10 mouse cellular contexts compared by ENCODE assay signal in genomic region chr12:21139560-21139959, GRCm38 (mm10).
DNase-seq lines count a peak whose midpoint lies in the region; ATAC-seq lines count a peak whose summit lies in the region.
"Had no signal": no experiment of that assay in that cellular context is flagged by ENCODE, and none has a peak within 500 bp of the region (broad histone marks: within the 10 kb centered on the region; RNA-seq: fewer than 3 reads in every experiment).

No protein-coding gene starts in this region.

- peak overlapping the region; percentile 26; the same call in 1 of the 2 replicates for H3K27ac ChIP-seq in hindbrain, embryonic 15.5 days (replicated peaks)
- H3K27ac ChIP-seq in hindbrain, embryonic 12.5 days: no peak overlapping the region
- 0 out of 2 replicates have a peak overlapping the region, but pooled peaks have one; percentile 4 for H3K27ac ChIP-seq in midbrain, embryonic 14.5 days (replicated peaks; ENCODE audit: low read depth, low read length)
- no peak overlapping the region for H3K27ac ChIP-seq in midbrain, embryonic 13.5 days
- peak overlapping the region; percentile 52; the same call in 1 of the 2 replicates for H3K27ac ChIP-seq in neural tube, embryonic 15.5 days (replicated peaks)
- H3K27ac ChIP-seq in limb, embryonic 10.5 days: no peak overlapping the region
- H3K27ac ChIP-seq: embryonic facial prominence, embryonic 15.5 days; lung, embryonic 15.5 days had no signal

- H3K4me2 ChIP-seq in hindbrain, embryonic 15.5 days: no peak overlapping the region
- H3K4me2 ChIP-seq in hindbrain, embryonic 12.5 days (replicated peaks): no peak overlapping the region
- H3K4me2 ChIP-seq in midbrain, embryonic 14.5 days (ENCODE audit: low read length): no peak overlapping the region
- H3K4me2 ChIP-seq in midbrain, embryonic 13.5 days (replicated peaks): no peak overlapping the region
- peak overlapping the region; percentile 7; the same call in 1 of the 2 replicates for H3K4me2 ChIP-seq in neural tube, embryonic 15.5 days
- H3K4me2 ChIP-seq: embryonic facial prominence, embryonic 15.5 days; lung, embryonic 15.5 days had no signal

- WGBS in hindbrain, embryonic 15.5 days: 48% methylated on average over 4 of the region's 4 CpGs
- WGBS in hindbrain, embryonic 12.5 days: 61% methylated on average over 4 of the region's 4 CpGs
- WGBS in midbrain, embryonic 14.5 days: 73% methylated on average over 4 of the region's 4 CpGs
- WGBS in midbrain, embryonic 13.5 days: 65% methylated on average over 4 of the region's 4 CpGs
- 23% methylated on average over 4 of the region's 4 CpGs for WGBS in neural tube, embryonic 15.5 days
- WGBS in limb, embryonic 10.5 days: 65% methylated on average over 4 of the region's 4 CpGs

- no peaks in the 10 kb centered on the region for H3K36me3 ChIP-seq in hindbrain, embryonic 15.5 days
- H3K36me3 ChIP-seq in hindbrain, embryonic 12.5 days: no peaks in the 10 kb centered on the region
- no peaks in the 10 kb centered on the region for H3K36me3 ChIP-seq in midbrain, embryonic 14.5 days (ENCODE audit: control insufficient read depth, insufficient read depth, low read length)
- H3K36me3 ChIP-seq in midbrain, embryonic 13.5 days: no peaks in the 10 kb centered on the region
- no peaks in the 10 kb centered on the region for H3K36me3 ChIP-seq in neural tube, embryonic 15.5 days
- H3K36me3 ChIP-seq in limb, embryonic 10.5 days: peaks cover 6% of the 10 kb centered on the region; the same call in 1 of the 2 replicates
- H3K36me3 ChIP-seq: embryonic facial prominence, embryonic 15.5 days; lung, embryonic 15.5 days had no signal

- no peak overlapping the region for H3K4me3 ChIP-seq in hindbrain, embryonic 15.5 days
- no peak overlapping the region for H3K4me3 ChIP-seq in hindbrain, embryonic 12.5 days
- H3K4me3 ChIP-seq in midbrain, embryonic 14.5 days (replicated peaks; ENCODE audit: low read depth, low read length): no peak overlapping the region
- H3K4me3 ChIP-seq in midbrain, embryonic 13.5 days (replicated peaks): no peak overlapping the region
- no peak overlapping the region for H3K4me3 ChIP-seq in neural tube, embryonic 15.5 days (replicated peaks)
- no peak overlapping the region for H3K4me3 ChIP-seq in limb, embryonic 10.5 days
- H3K4me3 ChIP-seq: embryonic facial prominence, embryonic 15.5 days; lung, embryonic 15.5 days had no signal

- H3K9me3 ChIP-seq in hindbrain, embryonic 15.5 days: no peaks in the 10 kb centered on the region
- H3K9me3 ChIP-seq in hindbrain, embryonic 12.5 days (replicated peaks): no peaks in the 10 kb centered on the region
- H3K9me3 ChIP-seq in midbrain, embryonic 14.5 days (ENCODE audit: control insufficient read depth, low read length): no peaks in the 10 kb centered on the region
- H3K9me3 ChIP-seq in midbrain, embryonic 13.5 days: no peaks in the 10 kb centered on the region
- H3K9me3 ChIP-seq in neural tube, embryonic 15.5 days (replicated peaks): no peaks in the 10 kb centered on the region
- no peaks in the 10 kb centered on the region for H3K9me3 ChIP-seq in limb, embryonic 10.5 days (replicated peaks)
- H3K9me3 ChIP-seq: embryonic facial prominence, embryonic 15.5 days; lung, embryonic 15.5 days had no signal

- ATAC-seq in hindbrain, embryonic 15.5 days (ENCODE audit: low FRiP score, low read depth): no peak
- no peak for ATAC-seq in hindbrain, embryonic 12.5 days (ENCODE audit: low FRiP score)
- no peak for ATAC-seq in midbrain, embryonic 14.5 days (ENCODE audit: low FRiP score, low TSS enrichment)
- no peak for ATAC-seq in midbrain, embryonic 13.5 days
- ATAC-seq in neural tube, embryonic 15.5 days (ENCODE audit: low FRiP score): no peak; the same call in 1 of the 2 replicates

- H3K4me1 ChIP-seq in hindbrain, embryonic 15.5 days (replicated peaks): peaks cover 53% of the 10 kb centered on the region
- peaks cover 44% of the 10 kb centered on the region for H3K4me1 ChIP-seq in hindbrain, embryonic 12.5 days
- H3K4me1 ChIP-seq in midbrain, embryonic 14.5 days (ENCODE audit: control insufficient read depth, insufficient read depth, low read length): peaks cover 15% of the 10 kb centered on the region; the same call in 1 of the 2 replicates
- H3K4me1 ChIP-seq in midbrain, embryonic 13.5 days (replicated peaks): peaks cover 40% of the 10 kb centered on the region
- peaks cover 58% of the 10 kb centered on the region for H3K4me1 ChIP-seq in neural tube, embryonic 15.5 days
- peaks cover 40% of the 10 kb centered on the region for H3K4me1 ChIP-seq in limb, embryonic 10.5 days

- no peak overlapping the region for H3K9ac ChIP-seq in hindbrain, embryonic 15.5 days
- H3K9ac ChIP-seq in hindbrain, embryonic 12.5 days: no peak overlapping the region
- no peak overlapping the region for H3K9ac ChIP-seq in midbrain, embryonic 14.5 days (replicated peaks; ENCODE audit: low read length)
- H3K9ac ChIP-seq in midbrain, embryonic 13.5 days (replicated peaks): no peak overlapping the region
- no peak overlapping the region for H3K9ac ChIP-seq in neural tube, embryonic 15.5 days (replicated peaks)
- H3K9ac ChIP-seq: embryonic facial prominence, embryonic 15.5 days; lung, embryonic 15.5 days had no signal

- no peaks in the 10 kb centered on the region for H3K27me3 ChIP-seq in hindbrain, embryonic 15.5 days
- no peaks in the 10 kb centered on the region for H3K27me3 ChIP-seq in hindbrain, embryonic 12.5 days
- H3K27me3 ChIP-seq in midbrain, embryonic 14.5 days (ENCODE audit: control insufficient read depth, insufficient read depth, low read length): no peaks in the 10 kb centered on the region
- H3K27me3 ChIP-seq in midbrain, embryonic 13.5 days: no peaks in the 10 kb centered on the region
- no peaks in the 10 kb centered on the region for H3K27me3 ChIP-seq in neural tube, embryonic 15.5 days (replicated peaks)
- H3K27me3 ChIP-seq in limb, embryonic 10.5 days (ENCODE audit: low read depth, poor library complexity, severe bottlenecking): no peaks in the 10 kb centered on the region
- H3K27me3 ChIP-seq: embryonic facial prominence, embryonic 15.5 days; lung, embryonic 15.5 days had no signal

- peak; percentile 42 for DNase-seq in adrenal gland, postnatal 10 days
- no peak for DNase-seq in adrenal gland, adult 18-20 months (ENCODE audit: low spot score in 2 of 2)
- DNase-seq in midbrain, embryonic 14.5 days: no peak
- DNase-seq in limb, embryonic 10.5 days (ENCODE audit: low spot score): no peak

Comparison
In these comparisons a context has a peak if more than half of its experiments do, and no peak if none do; other contexts are left out.
1. H3K27ac ChIP-seq: peak in hindbrain, embryonic 15.5 days (single experiment), midbrain, embryonic 14.5 days (single experiment) and neural tube, embryonic 15.5 days (single experiment); none in hindbrain, embryonic 12.5 days (single experiment), midbrain, embryonic 13.5 days (single experiment) and limb, embryonic 10.5 days (single experiment).